Mouse (Mus musculus) layer of hippocampus, postnatal 36 days (tissue): ENCODE measurements at regions not wholly inside any gene's neighbourhood (a gene's known extent, or its start where the extent isn't known, plus 50 kb on each side); places are given as distances from the start of the nearest gene placed in this dataset.

Source experiments
- DNase-seq, 2 experiments: peaks; one replicate each; pipeline ENCODE4 v3.0.0; 2022

GRCm38 (mm10) chr4:26273754-26274153 lies 72.9 kb downstream of the Manea start:
- no peak for DNase-seq

- no peak for DNase-seq
These were observed 87.3 kb downstream of the Manea start for GRCm38 (mm10) chr4:26259230-26260029.

GRCm38 (mm10) chr4:26255889-26256288 lies 90.8 kb downstream of the Manea start:
- DNase-seq = no peak

- DNase-seq = peak; percentile 24 to 44
These were observed 98.5 kb downstream of the Manea start for GRCm38 (mm10) chr4:26247925-26248856.

- no peak for DNase-seq
These were observed 123.4 kb downstream of the Manea start for GRCm38 (mm10) chr4:26223267-26223666.
